Mouse (Mus musculus): Measurements from ENCODE around the gene Vmn2r21. TPM values are rescaled to one million over a fixed set of nuclear protein-coding genes. Genes with fewer than 3 reads are reported as not detected.
"Not testable (repeated sequence)": the region's sequence is repeated elsewhere in the genome, so short reads cannot be mapped to it uniquely, and the experiment has no call there.

Gene Vmn2r21
- total RNA-seq (2022), result not detected

GRCm38 (mm10) chr6:123533306-123533705, at the start of gene Vmn2r21:
Vmn2r21 (minus strand) TSS chr6:123533406.
- not testable (repeated sequence) for DNase-seq (ENCODE audit: low spot score in 2 of 2)

GRCm38 (mm10) chr6:123574698-123575097, 41.5 kb upstream of the Vmn2r21 start:
- DNase-seq (ENCODE audit: low spot score in 2 of 2), result not testable (repeated sequence)

- not testable (repeated sequence) for DNase-seq (ENCODE audit: low spot score in 2 of 2)
Observed at GRCm38 (mm10) chr6:123539755-123540154, 6.5 kb upstream of the Vmn2r21 start.

GRCm38 (mm10) chr6:123522263-123523011, 10.8 kb downstream of the Vmn2r21 start:
- DNase-seq (ENCODE audit: low spot score in 2 of 2), result not testable (repeated sequence)

GRCm38 (mm10) chr6:123473045-123473444, 60.2 kb downstream of the Vmn2r21 start:
- DNase-seq (ENCODE audit: low spot score in 2 of 2), result not testable (repeated sequence)

- DNase-seq (ENCODE audit: low spot score in 2 of 2), result not testable (repeated sequence)
Observed at GRCm38 (mm10) chr6:123472458-123472987, 60.7 kb downstream of the Vmn2r21 start.

- DNase-seq (ENCODE audit: low spot score in 2 of 2), result not testable (repeated sequence)
Observed at GRCm38 (mm10) chr6:123468651-123469050, 64.6 kb downstream of the Vmn2r21 start.

Other genes starting within 250 kb of the Vmn2r21 start
- gene Clec4e, start 243.5 kb downstream of the Vmn2r21 start, total RNA-seq (2022), result not detected
- gene Vmn2r19, start 225.1 kb downstream of the Vmn2r21 start, total RNA-seq (2022), result not detected
- not detected for gene Vmn2r20, start 115.3 kb downstream of the Vmn2r21 start, total RNA-seq (2022)
- not detected for gene Vmn2r22, start 117.3 kb upstream of the Vmn2r21 start, total RNA-seq (2022)
- not detected for gene Vmn2r23, start 169.3 kb upstream of the Vmn2r21 start, total RNA-seq (2022)
- gene Vmn2r24, start 245.5 kb upstream of the Vmn2r21 start, total RNA-seq (2022), result under 1 TPM in 2 of 4 experiments, not detected in 2; 0.02 TPM

All from layer of hippocampus, adult 8-10 months (tissue).